Mouse (Mus musculus) ovary, postnatal 36 days (tissue): ENCODE results near the gene Fbxl20.
A peak's percentile ranks its signal among the peaks of the same experiment; 100 is the strongest.

ENCODE experiments used
- DNase-seq: peaks from one replicate; pipeline ENCODE4 v3.0.0; 2022; ENCODE audit warnings: low spot score, mixed read lengths

Gene Fbxl20

DNA sequence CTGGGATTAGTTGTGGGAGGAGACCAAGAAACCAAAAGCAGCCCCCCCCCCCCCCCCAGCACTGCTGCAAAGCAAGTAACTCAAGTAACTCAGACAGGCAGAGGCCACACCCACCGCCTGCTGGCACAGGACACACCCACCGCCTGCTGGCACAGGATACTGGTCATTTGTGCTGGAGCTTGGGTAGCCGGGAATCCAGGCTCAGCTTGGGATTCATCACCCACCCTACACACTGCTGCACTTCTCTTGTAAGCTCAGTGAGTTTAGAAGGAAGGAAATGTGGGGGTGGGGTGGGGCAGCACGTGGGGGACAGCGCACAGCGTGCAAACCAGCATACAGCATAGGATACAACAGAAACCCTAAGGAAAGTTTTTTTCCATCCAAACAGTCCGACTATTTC is 62.0 kb downstream of the Fbxl20 start:
- DNase-seq: peak; percentile 43

DNA sequence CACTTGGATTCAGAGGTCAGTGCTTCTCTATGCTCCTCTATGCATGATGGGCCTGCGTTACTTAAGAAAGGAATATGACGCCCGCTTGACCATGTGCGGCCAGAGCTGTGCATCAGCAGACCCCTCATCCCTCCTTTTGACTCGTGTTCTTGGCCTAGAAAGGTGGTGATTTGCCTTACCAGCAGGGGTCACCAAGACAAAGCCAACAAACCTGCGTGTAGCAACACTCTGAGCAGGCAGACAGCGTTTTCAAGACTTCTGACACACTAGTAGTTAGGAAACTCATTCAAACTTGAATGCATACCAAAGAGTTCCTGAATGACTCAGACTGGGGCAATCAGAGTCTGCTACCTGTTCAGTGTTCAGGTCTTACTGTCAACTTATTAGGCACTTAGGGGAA is 63.6 kb downstream of the Fbxl20 start:
- DNase-seq: no peak

DNA sequence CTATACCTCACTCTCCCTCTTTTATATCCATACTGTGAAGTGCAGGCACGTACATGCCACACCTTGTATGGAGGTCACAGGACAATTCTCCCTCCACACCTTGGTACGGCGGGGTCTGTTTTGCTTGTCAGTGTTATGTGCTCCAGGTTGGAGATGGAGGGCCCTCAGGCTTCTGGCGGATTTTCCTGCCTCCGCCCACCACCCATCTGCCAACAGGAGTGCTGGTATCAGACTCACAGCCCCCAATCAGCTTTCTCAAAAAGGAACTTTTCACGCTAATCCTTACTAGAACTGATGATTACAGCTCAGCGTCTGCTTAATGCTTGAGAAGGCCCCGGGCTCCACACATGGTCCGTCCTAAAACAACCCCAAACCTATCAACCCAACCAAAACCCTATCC is 64.1 kb downstream of the Fbxl20 start:
- no peak for DNase-seq

DNA sequence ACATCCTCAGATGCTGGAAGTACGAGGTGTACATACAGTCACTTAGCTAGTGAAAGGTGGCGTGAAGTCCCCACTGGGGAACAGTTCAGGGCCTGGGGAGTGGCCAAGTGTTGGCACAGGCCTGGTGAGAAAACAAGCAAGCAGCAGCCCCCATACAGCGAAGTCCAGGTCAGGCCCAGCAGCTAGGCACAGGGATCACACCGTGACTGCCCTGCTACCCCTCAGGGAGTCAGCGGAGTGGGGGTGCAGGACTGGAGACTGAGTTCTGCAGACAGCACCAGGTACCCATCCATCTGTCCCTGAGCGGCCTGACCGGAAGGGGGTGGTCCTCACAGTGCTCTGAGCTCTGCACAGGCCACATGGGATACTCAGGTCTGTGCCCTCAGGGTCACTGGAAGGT is 67.5 kb downstream of the Fbxl20 start:
- no peak for DNase-seq

DNA sequence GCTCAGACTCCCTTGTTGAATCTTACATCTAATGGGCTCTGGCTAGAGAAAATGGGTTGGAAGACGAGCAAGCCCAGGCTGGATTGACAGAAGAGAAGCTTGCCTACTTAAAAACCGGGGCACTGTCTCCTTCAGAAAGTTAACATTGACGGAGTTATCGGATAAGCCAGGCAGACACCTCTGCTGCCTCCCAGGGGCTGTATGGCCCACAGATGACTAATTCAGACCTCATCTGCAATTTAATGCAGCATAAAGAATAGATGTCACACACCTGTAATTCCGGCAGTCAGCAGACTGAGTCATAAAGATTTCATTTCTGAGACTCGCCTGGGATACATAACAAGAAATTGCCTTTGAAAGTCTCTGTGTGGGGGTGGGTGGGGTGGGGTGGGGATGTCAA is 69.8 kb downstream of the Fbxl20 start:
- DNase-seq: no peak

DNA sequence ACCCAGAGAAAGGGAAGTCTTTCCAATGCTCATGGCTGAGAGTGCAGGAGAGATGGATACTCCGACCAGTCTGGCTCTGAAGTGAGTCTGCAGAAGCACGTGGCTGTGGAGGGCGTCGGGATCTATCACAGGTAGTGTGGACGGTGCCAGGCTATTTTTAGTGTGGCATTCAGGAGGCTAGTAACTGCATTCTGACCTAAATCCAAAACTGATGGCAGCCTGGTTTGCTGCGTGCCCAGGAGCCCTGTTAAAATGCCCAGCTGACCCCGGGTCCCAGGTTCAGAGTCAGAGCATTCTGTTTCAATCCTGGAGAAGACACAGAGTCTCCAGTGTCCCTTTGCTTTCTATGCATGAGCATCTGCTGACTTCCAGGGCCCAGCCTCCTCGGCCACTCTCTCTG is 73.1 kb downstream of the Fbxl20 start:
- DNase-seq: no peak

DNA sequence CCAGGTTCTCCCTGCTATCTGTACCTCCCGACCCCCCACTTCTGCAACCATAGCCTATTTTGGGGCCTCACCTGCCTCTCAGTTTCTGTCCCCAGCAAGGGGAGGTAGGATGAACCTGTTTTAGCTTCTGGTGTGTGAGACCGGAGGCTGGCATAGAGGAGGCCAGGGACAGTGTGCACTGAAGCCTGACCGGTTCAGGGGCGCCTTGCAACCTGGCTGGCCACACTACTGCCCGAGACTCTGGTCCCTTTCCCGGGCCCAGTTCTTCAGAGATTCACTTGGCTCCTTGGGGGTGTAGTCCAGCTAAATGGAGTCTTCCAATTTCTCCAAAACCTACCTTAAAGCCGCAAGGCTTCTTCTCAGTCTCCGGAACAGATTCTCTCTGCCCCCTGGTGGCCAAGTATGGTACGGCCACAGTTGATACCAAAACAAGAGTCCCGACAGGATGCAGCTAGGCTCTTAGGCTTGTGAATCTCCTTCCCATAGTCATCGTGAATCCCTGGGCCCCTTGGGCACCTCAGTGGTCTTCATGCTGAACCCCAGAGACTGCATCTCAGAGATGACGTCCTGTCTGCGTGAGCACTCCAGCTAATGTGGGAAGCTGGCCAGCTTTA is 74.9 kb downstream of the Fbxl20 start:
- DNase-seq: peak; percentile 84

DNA sequence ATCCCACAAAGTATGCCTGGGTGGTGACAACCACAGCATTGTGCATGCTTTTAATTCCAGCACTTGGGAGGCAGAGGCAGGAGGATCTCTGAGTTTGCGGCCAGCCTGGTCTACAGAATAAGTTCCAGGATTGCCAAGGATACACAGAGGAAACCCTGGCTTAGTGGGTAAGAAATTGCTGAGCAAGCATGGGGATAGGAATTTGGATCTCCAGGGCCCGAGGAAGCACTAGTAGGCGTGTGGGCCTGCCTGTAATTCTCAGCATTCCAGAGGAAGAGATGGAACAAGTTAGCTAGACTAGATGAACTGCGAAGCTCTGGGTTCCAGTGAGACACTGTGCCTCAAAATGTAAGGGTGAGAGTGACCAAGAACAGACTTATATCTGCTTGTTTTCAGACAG is 76.8 kb downstream of the Fbxl20 start:
- no peak for DNase-seq

DNA sequence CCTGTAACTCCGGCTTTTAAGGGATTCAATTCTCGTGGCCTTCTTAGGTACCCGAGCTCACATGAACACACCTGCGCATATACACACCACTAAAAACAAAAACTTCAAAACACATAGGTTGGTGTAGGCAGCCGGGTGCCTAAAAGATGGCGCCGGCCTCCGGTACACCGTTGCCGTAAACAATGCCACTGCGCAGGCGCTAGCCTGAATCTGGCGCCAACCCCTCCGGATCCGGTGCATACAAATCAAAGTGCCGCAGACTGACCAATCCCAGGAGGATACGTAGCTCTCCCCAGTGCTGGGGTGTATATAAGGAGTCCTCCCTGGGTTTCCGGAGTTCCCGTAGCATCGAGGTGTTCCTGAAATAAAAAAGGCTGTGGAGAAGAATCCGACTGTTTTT is 82.9 kb downstream of the Fbxl20 start:
- no peak for DNase-seq

DNA sequence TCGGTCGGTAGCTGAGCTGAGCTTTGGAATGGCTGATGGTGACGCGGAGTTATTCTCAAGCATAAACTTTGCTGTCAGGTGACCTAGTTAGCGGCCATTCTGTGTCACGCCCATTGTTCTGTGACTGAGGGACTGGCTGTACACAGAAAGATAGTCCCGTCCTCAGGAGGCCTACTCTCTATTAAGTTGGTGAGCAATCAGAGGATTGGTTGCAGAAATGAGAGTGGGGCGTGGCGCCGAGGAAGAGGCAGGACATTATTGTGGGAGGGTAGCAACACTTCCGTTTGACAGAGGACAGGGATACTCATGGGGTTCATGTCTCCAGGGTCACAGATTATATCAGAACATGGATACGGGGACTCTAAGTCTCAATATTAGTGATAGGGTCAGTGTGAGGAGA is 84.0 kb downstream of the Fbxl20 start:
- DNase-seq: no peak

DNA sequence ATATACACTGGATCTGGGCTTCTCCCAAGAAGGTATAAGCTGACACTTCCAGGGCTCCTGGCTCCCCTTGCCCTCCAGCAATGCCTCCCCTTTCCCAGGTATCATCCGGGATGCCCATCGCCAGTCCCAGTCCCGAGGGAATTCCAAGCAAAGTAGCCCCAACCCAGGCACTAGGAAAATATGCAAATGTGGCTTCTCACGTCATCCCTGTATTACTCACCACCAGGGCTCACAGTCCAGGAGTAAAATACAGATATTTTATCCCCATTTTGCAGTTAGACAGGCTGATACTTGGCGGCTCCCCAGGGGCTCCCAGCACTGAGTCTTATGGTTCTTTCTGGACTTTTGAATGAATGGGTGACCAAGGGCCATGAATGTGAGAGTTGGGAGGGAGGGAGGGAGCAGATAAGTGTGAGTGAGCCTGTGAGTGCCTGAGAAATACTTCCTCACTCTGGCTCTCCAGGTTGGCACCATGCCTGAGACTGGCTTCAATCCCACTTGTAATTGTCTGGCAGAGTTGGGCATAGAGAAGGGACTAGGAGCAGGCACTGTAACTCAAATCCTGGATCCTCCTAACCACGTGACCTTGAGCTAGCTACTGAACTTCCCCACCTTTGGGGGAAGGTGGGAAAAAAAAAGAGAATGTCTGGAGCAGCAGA is 88.2 kb downstream of the Fbxl20 start:
- peak; percentile 61 for DNase-seq

DNA sequence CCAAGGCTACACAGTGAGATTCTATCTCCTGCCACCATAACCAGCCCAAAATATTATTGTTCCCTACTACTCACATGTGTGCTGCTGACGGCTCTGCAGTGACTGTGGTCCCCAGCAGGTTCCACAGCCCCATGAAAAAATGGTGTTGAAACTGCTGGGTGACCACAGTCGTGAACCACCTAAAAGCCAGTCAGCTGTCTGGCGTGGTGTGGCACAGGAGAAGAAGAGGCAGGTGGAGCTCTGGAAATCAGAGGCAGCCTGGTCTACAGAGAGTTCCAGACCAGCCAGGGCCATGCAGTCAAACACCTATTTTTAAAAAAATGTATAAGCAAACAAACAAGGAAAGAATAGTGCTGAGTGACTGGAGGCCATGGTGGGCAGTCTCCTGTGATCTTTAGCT is 88.8 kb downstream of the Fbxl20 start:
- DNase-seq: no peak

DNA sequence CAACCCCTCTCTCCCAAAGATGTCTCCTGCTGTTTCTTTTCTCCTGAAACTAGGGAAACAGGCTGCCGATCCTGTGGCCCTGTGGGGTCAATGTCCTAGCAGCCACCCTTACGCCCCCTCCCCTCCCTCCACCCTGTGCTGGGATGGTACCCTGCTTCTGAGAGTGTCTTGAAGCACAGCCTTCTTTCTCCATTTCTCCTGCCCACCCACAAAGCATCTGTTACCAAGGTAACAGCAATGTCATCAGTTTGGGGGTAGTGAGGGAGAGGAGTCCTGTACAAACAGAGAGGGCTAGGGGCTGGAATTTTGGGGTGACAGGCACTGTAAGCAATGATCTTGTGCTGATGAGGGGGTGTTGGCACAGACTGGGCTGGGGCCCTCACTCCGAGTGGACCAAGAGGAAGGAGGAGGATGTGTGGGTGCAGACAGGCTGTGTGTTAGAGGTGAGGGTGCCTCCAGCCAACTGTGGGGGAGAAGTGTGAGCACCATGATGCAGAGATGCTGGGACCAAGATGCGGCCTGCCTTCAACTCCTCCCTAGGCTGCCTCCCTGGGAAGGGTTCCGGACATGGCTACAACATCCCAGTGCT is 90.0 kb downstream of the Fbxl20 start:
- no peak for DNase-seq

DNA sequence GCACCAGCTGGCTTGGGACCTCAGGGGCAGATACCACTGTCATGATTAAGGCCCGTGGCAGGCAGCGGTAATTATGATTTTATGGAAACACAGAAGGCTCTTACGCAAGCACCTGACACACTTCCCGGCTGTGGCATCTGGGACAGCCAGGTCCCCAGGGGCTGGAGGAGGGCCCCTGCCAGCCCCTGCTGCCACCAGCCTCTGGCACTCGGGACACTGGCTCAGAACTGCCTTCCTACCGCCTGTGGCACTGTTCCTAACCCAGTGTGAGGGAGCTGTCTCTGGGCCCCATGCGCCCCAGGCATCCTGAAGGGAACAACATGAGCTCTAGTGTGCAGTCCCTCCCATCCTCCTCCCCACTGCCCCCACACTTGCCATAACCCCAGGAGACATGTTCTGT is 90.5 kb downstream of the Fbxl20 start:
- DNase-seq: no peak

DNA sequence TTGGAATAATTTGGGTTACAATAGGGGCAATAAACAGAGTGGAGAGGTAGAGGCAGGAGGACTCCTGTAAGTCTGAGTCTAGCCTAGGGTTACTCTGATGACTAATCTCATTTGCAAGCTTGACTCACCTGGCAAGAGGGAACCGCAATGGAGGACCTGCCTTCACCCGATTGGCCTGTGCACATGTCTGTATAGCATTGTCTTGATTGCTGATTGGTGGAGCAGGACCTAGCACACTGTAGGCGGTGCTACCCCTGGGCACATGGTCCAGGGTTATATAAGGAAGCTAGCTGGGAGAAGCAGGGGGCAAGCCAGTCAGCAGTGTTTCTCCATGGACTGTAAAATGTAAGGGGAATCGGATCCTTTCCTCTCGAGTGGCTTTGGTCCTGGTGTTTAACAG is 92.2 kb downstream of the Fbxl20 start:
- no peak for DNase-seq

DNA sequence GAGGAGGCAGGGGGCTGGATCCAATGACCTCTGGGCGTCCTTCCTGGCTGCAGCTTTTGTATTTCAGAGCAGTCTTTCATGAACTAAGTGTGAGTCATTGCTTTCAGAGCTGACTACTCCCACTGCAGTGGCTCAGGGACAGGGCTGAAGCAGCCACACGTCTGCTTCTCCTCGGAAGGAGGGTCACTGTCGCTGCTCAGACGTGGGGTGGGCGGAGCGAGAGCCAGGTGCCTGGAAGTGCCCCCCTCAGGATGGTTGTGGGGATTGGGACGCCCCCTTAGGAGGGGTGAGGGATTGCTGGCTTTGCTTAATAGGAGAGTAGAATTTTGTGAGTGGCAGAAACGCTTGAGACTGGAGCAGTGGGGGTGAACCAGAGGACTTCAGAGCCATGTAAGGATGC is 92.7 kb downstream of the Fbxl20 start:
- no peak for DNase-seq

DNA sequence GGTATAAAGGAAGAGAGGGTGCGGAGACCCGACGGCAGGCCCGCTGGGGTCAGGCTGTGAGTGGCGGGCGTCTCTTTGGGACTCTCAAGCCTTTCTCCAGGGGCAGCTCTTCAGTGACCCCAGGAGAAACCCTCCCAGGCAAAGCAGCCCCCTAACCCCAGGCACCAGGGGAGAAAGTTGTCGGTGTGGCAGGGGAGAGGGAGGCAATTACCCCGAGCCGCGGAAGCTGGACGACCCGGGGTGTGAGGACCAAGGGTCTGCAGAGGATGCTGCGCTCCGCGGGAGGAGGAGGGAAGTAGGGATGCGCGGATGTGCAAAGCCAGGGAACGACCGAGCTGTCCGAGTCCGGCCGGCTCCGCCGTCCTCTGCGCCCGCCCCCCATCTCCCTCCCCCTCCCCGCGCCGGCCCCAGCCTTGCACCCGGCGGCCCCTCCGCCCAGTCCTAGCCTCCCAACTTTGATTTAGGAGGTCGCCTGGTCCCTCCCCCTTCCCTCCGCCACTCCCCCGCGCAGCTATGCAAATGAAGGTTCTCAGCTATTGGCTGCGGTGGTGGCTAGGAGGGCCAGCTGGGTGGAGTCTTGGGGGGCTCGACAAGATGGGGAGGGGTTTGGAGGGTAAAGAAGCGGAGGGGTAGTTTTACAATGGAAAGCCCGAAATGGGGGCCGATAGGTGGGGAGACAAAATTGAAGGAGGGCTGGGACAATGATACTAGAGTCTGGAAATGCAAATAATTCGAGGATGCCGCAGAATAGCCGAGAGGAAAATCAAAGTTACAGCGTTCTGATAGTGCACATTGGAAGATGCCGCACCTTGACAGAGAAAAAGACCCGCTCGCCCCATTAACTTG is 97.0 kb downstream of the Fbxl20 start, which contains the start of gene Stac2:
Gene Stac2, minus strand, starts transcription at position 474 of the 846 bp plus-strand sequence.
- peak; percentile 78 for DNase-seq

DNA sequence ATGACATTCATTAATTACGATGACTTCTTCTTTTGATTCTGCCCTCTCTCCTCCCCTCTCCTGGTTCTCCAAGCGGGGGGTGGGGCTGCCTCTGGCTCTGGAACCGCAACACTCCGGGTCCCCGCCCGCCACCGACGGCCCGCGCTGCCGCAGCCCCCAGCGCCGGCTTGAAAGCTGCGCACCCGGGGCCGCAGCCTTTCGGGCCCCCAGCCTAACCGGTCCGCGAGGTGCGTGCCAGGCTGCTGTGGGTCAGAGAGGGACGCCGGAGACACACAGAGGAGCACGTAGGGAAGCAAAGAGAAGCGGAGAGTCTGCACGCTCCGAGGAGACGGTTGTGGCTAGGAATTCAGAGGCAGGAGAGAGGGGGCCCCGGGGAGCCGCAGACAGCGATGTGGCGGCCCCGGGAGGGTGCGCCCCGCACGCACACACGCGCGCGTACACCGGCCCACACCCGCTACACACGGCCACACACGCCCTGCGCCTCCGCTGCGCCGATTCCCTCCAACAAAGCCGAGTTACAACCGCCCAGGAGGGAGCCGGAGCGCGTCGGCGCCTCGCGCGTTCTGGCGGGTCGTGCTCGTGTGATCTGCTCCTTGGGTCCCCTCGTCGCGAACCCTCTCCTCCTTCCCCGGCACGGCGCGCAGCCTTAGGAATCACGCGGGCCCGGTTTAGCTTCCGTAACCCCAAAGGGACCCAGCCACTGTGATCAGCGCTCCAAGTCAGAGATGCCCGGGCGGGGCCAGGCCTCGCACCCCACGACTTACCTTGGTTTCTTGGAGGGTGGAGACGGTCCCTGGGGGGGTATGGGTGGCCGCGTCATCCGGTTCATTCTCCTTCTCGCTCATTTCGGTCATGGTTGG is 97.8 kb downstream of the Fbxl20 start:
- no peak for DNase-seq

DNA sequence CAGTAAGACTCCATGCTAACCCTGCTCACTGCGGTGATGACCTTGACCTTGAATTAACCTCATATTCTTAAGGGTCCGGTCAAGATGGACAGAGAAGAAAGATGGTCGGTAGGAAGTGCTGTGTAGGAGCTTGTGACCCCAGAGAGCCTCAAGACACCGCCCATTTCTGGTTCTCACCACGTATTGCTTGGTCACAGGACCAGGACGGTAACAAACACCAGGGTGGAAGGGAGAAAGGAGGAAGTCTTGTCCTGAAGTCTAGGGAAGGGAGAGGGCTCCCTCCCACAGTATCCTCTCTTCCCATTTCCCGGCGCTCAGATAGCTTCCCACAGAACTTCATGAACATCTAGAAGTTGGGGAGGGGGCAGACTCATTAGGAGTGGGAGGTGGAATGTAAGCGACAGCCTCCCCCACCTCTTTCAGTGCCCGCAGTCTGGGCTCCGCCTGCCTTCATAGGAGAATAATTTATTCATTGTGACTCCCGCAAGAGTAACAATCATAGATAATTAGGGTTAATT is 98.5 kb downstream of the Fbxl20 start:
- no peak for DNase-seq

DNA sequence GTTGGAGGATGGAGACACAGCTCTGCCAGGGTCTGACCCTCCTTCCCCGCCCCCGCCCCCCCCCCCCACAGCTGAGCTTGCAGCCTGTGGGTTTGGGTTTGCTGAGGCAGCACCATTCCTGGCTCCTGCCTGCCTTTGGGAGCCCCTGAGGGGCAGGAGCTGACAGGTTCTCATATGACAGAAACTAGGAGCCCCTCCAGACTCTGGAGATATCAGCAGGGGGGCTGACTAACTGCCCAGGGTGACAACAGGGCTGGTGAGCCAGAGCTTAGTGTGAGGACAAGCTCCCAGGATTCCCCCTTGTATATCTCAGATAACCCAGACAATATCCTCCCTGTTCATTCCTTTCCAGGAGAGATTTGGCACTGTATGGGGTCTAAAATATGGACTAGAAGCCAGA is 99.3 kb downstream of the Fbxl20 start:
- no peak for DNase-seq

DNA sequence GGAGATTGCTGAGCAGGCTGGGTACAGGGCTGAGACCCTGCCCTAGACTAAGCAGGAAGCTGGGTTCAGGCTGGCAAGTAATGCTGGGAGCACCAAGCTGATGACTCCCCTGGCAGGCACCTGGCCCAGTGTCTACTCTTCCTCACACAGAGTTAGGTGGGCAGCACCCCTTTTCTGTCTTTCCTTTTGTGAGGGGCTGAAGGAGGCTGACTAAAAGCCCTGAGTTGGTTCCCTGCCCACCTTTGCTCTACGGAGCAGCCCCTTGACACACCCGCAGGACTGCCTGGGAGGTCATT is 99.7 kb downstream of the Fbxl20 start:
- no peak for DNase-seq
